ENCODE assay signal across 10 mouse cellular contexts in the genomic region with DNA sequence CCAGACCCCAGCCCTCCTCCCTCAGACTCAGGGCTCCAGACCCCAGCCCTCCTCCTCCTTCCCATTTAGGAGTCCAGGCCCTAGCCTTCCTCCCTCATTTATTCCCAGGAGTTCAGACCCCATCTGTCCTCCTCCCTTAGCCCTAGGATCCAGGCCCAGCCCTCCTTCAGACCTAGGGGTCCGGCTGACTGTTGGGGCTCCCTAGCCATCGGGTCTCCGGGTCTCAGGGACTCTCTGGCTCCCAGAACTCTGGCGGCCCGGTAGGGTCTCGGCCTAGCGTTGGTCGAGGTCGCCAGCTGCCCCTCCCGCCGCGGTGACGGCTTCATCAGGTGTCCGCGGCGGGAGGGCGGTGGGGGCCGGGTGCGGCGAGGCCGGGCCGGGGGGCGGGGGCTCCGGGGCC. TPM values are rescaled to one million over a fixed set of nuclear protein-coding genes. Genes with fewer than 3 reads are reported as not detected.
DNase-seq lines count a peak whose midpoint lies in the region; ATAC-seq and TF ChIP-seq lines count a peak whose summit lies in the region.
"Had no signal": no experiment of that assay in that cellular context is flagged by ENCODE, and none has a peak within 500 bp of the region (broad histone marks: within the 10 kb centered on the region; RNA-seq: fewer than 3 reads in every experiment).

No protein-coding gene starts in this region.

- peaks cover 14% of the 10 kb centered on the region for H3K4me1 ChIP-seq in heart, embryonic 15.5 days (replicated peaks)
- H3K4me1 ChIP-seq in bone marrow, adult 2 months (ENCODE audit: control insufficient read depth, insufficient read depth, low read length) = no peaks in the 10 kb centered on the region
- peaks cover 61% of the 10 kb centered on the region for H3K4me1 ChIP-seq in hindbrain, embryonic 12.5 days
- H3K4me1 ChIP-seq in midbrain, embryonic 10.5 days = peaks cover 66% of the 10 kb centered on the region

- no peaks in the 10 kb centered on the region for H3K9me3 ChIP-seq in heart, embryonic 15.5 days (replicated peaks)
- no peaks in the 10 kb centered on the region for H3K9me3 ChIP-seq in hindbrain, embryonic 12.5 days (replicated peaks)
- H3K9me3 ChIP-seq in midbrain, embryonic 10.5 days (replicated peaks) = peaks cover 3% of the 10 kb centered on the region; the same call in 1 of the 2 replicates

- no peaks in the 10 kb centered on the region for H3K36me3 ChIP-seq in heart, embryonic 15.5 days
- no peaks in the 10 kb centered on the region for H3K36me3 ChIP-seq in hindbrain, embryonic 12.5 days
- no peaks in the 10 kb centered on the region for H3K36me3 ChIP-seq in midbrain, embryonic 10.5 days
- H3K36me3 ChIP-seq: G1E had no signal

- intact Hi-C loops in heart, postnatal 25 days (cut with DNase I) = no loop called here

- peaks cover 86% of the 10 kb centered on the region for H3K27me3 ChIP-seq in heart, embryonic 15.5 days
- H3K27me3 ChIP-seq in hindbrain, embryonic 12.5 days = peaks cover 84% of the 10 kb centered on the region
- H3K27me3 ChIP-seq in midbrain, embryonic 10.5 days (ENCODE audit: low read depth, poor library complexity, severe bottlenecking) = peaks cover 86% of the 10 kb centered on the region

- no peak for ATAC-seq in heart, embryonic 15.5 days (replicated peaks; ENCODE audit: insufficient number of reproducible peaks, insufficient read depth, low FRiP score, low read depth)
- ATAC-seq in hindbrain, embryonic 12.5 days (ENCODE audit: low FRiP score) = no peak

- TF ChIP-seq CTCF in bone marrow, adult 2 months (IDR thresholded peaks at IDR 0.05; ENCODE audit: control insufficient read depth, insufficient read depth, low read length) = no peak

- no peak for TF ChIP-seq POLR2A in bone marrow, adult 2 months (IDR thresholded peaks at IDR 0.05; ENCODE audit: borderline replicate concordance, control insufficient read depth, low read depth, low read length)

- H3K4me3 ChIP-seq in heart, embryonic 15.5 days = peak overlapping the region; percentile 44
- peak overlapping the region; percentile 52 for H3K4me3 ChIP-seq in bone marrow, adult 2 months (replicated peaks; ENCODE audit: control insufficient read depth, low read depth, low read length)
- peak overlapping the region; percentile 36 for H3K4me3 ChIP-seq in hindbrain, embryonic 12.5 days
- H3K4me3 ChIP-seq in midbrain, embryonic 10.5 days = peak overlapping the region; percentile 56

- WGBS in heart, embryonic 15.5 days = 2% methylated on average over 22 of the region's 24 CpGs
- WGBS in bone marrow, adult 2 months = 1% methylated on average over 24 of the region's 24 CpGs
- WGBS in hindbrain, embryonic 12.5 days = 4% methylated on average over 23 of the region's 24 CpGs
- under 1% methylated on average over 24 of the region's 24 CpGs for WGBS in midbrain, embryonic 10.5 days

- H3K4me2 ChIP-seq in heart, embryonic 15.5 days = peak overlapping the region; percentile 65
- H3K4me2 ChIP-seq in hindbrain, embryonic 12.5 days (replicated peaks) = peak overlapping the region; percentile 63

- no peak for DNase-seq in heart, postnatal 25 days (ENCODE audit: low spot score)
- DNase-seq in midbrain, embryonic 10.5 days (ENCODE audit: low spot score) = no peak
- DNase-seq in adrenal gland, adult 8-10 months = no peak
- DNase-seq in gastrocnemius, postnatal 4 days (ENCODE audit: low spot score in 2 of 2) = no peak
- DNase-seq in spleen, postnatal 10 days (ENCODE audit: low spot score in 2 of 2) = no peak
- DNase-seq: cerebellum, adult 11 months had no signal

- no peak overlapping the region for H3K27ac ChIP-seq in heart, embryonic 15.5 days
- H3K27ac ChIP-seq in bone marrow, adult 2 months (ENCODE audit: control insufficient read depth, insufficient read depth, low read depth, low read length, poor library complexity) = peak overlapping the region; percentile 50; the same call in 1 of the 2 replicates
- H3K27ac ChIP-seq in hindbrain, embryonic 12.5 days = no peak overlapping the region
- H3K27ac ChIP-seq in midbrain, embryonic 10.5 days (replicated peaks) = peak overlapping the region; percentile 84

- 0 out of 2 replicates have a peak overlapping the region, but pooled peaks have one; percentile 10 for H3K9ac ChIP-seq in heart, embryonic 15.5 days
- peak overlapping the region; percentile 53 for H3K9ac ChIP-seq in hindbrain, embryonic 12.5 days

RNA-seq across cellular contexts. Expression of gene Gm4881, which starts 9.7 kb away (rescaled TPM):
- polyA plus RNA-seq in heart, embryonic 15.5 days (2015; fragmentation: Nextera tagmentation; extraction: Ambion mirVana) = not detected in 2 replicates
- not detected for total RNA-seq in heart, postnatal 25 days (2021)
- polyA plus RNA-seq in bone marrow, adult 2 months (2011; ENCODE audit: insufficient read depth, insufficient read length, low replicate concordance, missing spikeins) = not detected in 2 replicates
- polyA plus RNA-seq in hindbrain, embryonic 12.5 days (2016; fragmentation: Nextera tagmentation; extraction: Ambion mirVana) = 9.4 and 13.8 TPM in 2 replicates
- 0.63 and 0.81 TPM in 2 replicates for polyA plus RNA-seq in midbrain, embryonic 10.5 days (2016; fragmentation: Nextera tagmentation; extraction: Ambion mirVana)
- total RNA-seq in adrenal gland, adult 8-10 months (2022) = not detected
- not detected for total RNA-seq in gastrocnemius, postnatal 4 days (2021)
- total RNA-seq: G1E had no signal
- polyA plus RNA-seq: G1E had no signal

RNA-seq across cellular contexts. Expression of gene Rabac1, which starts 18.6 kb away (rescaled TPM):
- 211 and 225 TPM in 2 replicates for polyA plus RNA-seq in heart, embryonic 15.5 days (2015; fragmentation: Nextera tagmentation; extraction: Ambion mirVana)
- total RNA-seq in heart, postnatal 25 days (2021) = 100 to 1,000 TPM; 285 to 315 TPM
- 31.0 and 76.4 TPM in 2 replicates for polyA plus RNA-seq in bone marrow, adult 2 months (2011; ENCODE audit: insufficient read depth, insufficient read length, low replicate concordance, missing spikeins)
- polyA plus RNA-seq in hindbrain, embryonic 12.5 days (2016; fragmentation: Nextera tagmentation; extraction: Ambion mirVana) = 122 and 138 TPM in 2 replicates
- polyA plus RNA-seq in midbrain, embryonic 10.5 days (2016; fragmentation: Nextera tagmentation; extraction: Ambion mirVana) = 89.0 and 109 TPM in 2 replicates
- total RNA-seq in adrenal gland, adult 8-10 months (2022) = 100 to 1,000 TPM; 343 to 403 (median 360) TPM
- total RNA-seq in gastrocnemius, postnatal 4 days (2021) = 100 to 1,000 TPM; 157 to 161 TPM

RNA-seq across cellular contexts. Expression of gene Arhgef1, which starts 51.3 kb away (rescaled TPM):
- 59.2 and 92.5 TPM in 2 replicates for polyA plus RNA-seq in heart, embryonic 15.5 days (2015; fragmentation: Nextera tagmentation; extraction: Ambion mirVana)
- 10 to 100 TPM; 47.8 to 51.8 TPM for total RNA-seq in heart, postnatal 25 days (2021)
- polyA plus RNA-seq in bone marrow, adult 2 months (2011; ENCODE audit: insufficient read depth, insufficient read length, low replicate concordance, missing spikeins) = 178 and 354 TPM in 2 replicates
- 91.2 and 91.8 TPM in 2 replicates for polyA plus RNA-seq in hindbrain, embryonic 12.5 days (2016; fragmentation: Nextera tagmentation; extraction: Ambion mirVana)
- polyA plus RNA-seq in midbrain, embryonic 10.5 days (2016; fragmentation: Nextera tagmentation; extraction: Ambion mirVana) = 60.4 and 62.5 TPM in 2 replicates
- 100 to 1,000 TPM in 2 of 4 experiments, 10 to 100 TPM in 2; 70.6 to 172 (median 113) TPM for total RNA-seq in adrenal gland, adult 8-10 months (2022)
- 10 to 100 TPM; 79.6 to 98.8 TPM for total RNA-seq in gastrocnemius, postnatal 4 days (2021)

RNA-seq across cellular contexts. Expression of gene Atp1a3, which starts 51.8 kb away (rescaled TPM):
- 0.54 and 1.9 TPM in 2 replicates for polyA plus RNA-seq in heart, embryonic 15.5 days (2015; fragmentation: Nextera tagmentation; extraction: Ambion mirVana)
- total RNA-seq in heart, postnatal 25 days (2021) = under 1 TPM; 0.47 to 0.67 TPM
- polyA plus RNA-seq in bone marrow, adult 2 months (2011; ENCODE audit: insufficient read depth, insufficient read length, low replicate concordance, missing spikeins) = 6.1 and 13.9 TPM in 2 replicates
- 110 and 121 TPM in 2 replicates for polyA plus RNA-seq in hindbrain, embryonic 12.5 days (2016; fragmentation: Nextera tagmentation; extraction: Ambion mirVana)
- 11.1 and 27.0 TPM in 2 replicates for polyA plus RNA-seq in midbrain, embryonic 10.5 days (2016; fragmentation: Nextera tagmentation; extraction: Ambion mirVana)
- 100 to 1,000 TPM in 2 of 4 experiments, 10 to 100 TPM in 2; 46.3 to 149 (median 91.8) TPM for total RNA-seq in adrenal gland, adult 8-10 months (2022)
- total RNA-seq in gastrocnemius, postnatal 4 days (2021) = under 1 TPM; 0.20 to 0.44 TPM

RNA-seq across cellular contexts. Expression of gene Cd79a, which starts 56.8 kb away (rescaled TPM):
- polyA plus RNA-seq in heart, embryonic 15.5 days (2015; fragmentation: Nextera tagmentation; extraction: Ambion mirVana) = 0.15 and 0.21 TPM in 2 replicates
- total RNA-seq in heart, postnatal 25 days (2021) = 1 to 10 TPM in 1 of 2 experiments, under 1 TPM in 1; 0.96 to 2.0 TPM
- 82.1 and 126 TPM in 2 replicates for polyA plus RNA-seq in bone marrow, adult 2 months (2011; ENCODE audit: insufficient read depth, insufficient read length, low replicate concordance, missing spikeins)
- 0.23 and 0.36 TPM in 2 replicates for polyA plus RNA-seq in hindbrain, embryonic 12.5 days (2016; fragmentation: Nextera tagmentation; extraction: Ambion mirVana)
- polyA plus RNA-seq in midbrain, embryonic 10.5 days (2016; fragmentation: Nextera tagmentation; extraction: Ambion mirVana) = 0.15 and 0.23 TPM in 2 replicates
- 1 to 10 TPM in 2 of 4 experiments, under 1 TPM in 2; 0.44 to 2.1 (median 1.2) TPM for total RNA-seq in adrenal gland, adult 8-10 months (2022)
- total RNA-seq in gastrocnemius, postnatal 4 days (2021) = under 1 TPM; 0.31 to 0.98 TPM

Comparison
In these comparisons a context has a peak if more than half of its experiments do, and no peak if none do; other contexts are left out.
1. H3K27ac ChIP-seq: peak in bone marrow, adult 2 months (single experiment) and midbrain, embryonic 10.5 days (single experiment); none in heart, embryonic 15.5 days (single experiment) and hindbrain, embryonic 12.5 days (single experiment).
2. Peak in every context shown above with its lines, with median percentiles within 50 percentile points of each other: H3K4me3 ChIP-seq.